Mouse (Mus musculus) spleen, postnatal 14 days (tissue): Measurements from ENCODE around the gene Lcmt2.
A peak's percentile ranks its signal among the peaks of the same experiment; 100 is the strongest.

ENCODE experiments used
- DNase-seq, 2 experiments: peaks; one replicate each; pipeline ENCODE4 v3.0.0; 2021 to 2022; ENCODE audit warnings: low spot score in 2 of 2

Lcmt2 gene

GRCm38 (mm10) chr2:121119260-121119659, 21.2 kb downstream of the Lcmt2 start:
- DNase-seq, result no peak

GRCm38 (mm10) chr2:121115418-121115817, 25.0 kb downstream of the Lcmt2 start:
- DNase-seq, result no peak

GRCm38 (mm10) chr2:121109695-121110094, 30.8 kb downstream of the Lcmt2 start, which contains the start of gene Tgm7:
Gene Tgm7, minus strand, starts transcription at chr2:121109795.
- DNase-seq, result no peak

- no peak for DNase-seq
Observed at GRCm38 (mm10) chr2:121105940-121106339, 34.5 kb downstream of the Lcmt2 start.

- peak; percentile 21 to 40 for DNase-seq
Observed at GRCm38 (mm10) chr2:121102051-121102450, 38.4 kb downstream of the Lcmt2 start.

GRCm38 (mm10) chr2:121089751-121090150, 50.7 kb downstream of the Lcmt2 start:
- no peak for DNase-seq

- no peak for DNase-seq
Observed at GRCm38 (mm10) chr2:121088507-121088906, 51.9 kb downstream of the Lcmt2 start.

GRCm38 (mm10) chr2:121085480-121086185, 54.8 kb downstream of the Lcmt2 start, which contains the start of gene Tgm5:
Gene Tgm5, minus strand, starts transcription at chr2:121085841.
- DNase-seq, result no peak

GRCm38 (mm10) chr2:121082626-121083025, 57.8 kb downstream of the Lcmt2 start:
- DNase-seq, result no peak
